Mouse (Mus musculus) liver, embryonic 11.5 days (tissue): ENCODE measurements around the gene Dnajb5. TPM values are rescaled to one million over a fixed set of nuclear protein-coding genes. Genes with fewer than 3 reads are reported as not detected.
A peak's percentile ranks its signal among the peaks of the same experiment; 100 is the strongest.

Source experiments
- ATAC-seq: fragments of 200-750 bp; cut with Nextera tagmentation; replicated peaks from 2 replicates; pipeline ENCODE4 v1.8.0; 2017; ENCODE audit warnings: moderate number of reproducible peaks, mild to moderate bottlenecking, moderate TSS enrichment, moderate library complexity; ENCODE audit not compliant: low FRiP score
- DNase-seq: peaks from one replicate; pipeline ENCODE4 v3.0.0-alpha.2; 2017; ENCODE audit warnings: low spot score
- H3K27ac ChIP-seq: fragments of 300-500 bp; sonication (generic); 2 replicates; pipeline ENCODE4 v1.5.1; 2014; ENCODE audit warnings: mild to moderate bottlenecking, low read depth, low read length, control low read depth
- H3K27me3 ChIP-seq: fragments of 300-500 bp; sonication (generic); replicated peaks from 2 replicates; pipeline ENCODE4 v1.6.1; 2014; ENCODE audit warnings: low read length, mixed read lengths; ENCODE audit not compliant: control insufficient read depth, insufficient read depth
- H3K36me3 ChIP-seq: fragments of 300-500 bp; sonication (generic); 2 replicates; pipeline ENCODE4 v1.6.1; 2014; ENCODE audit warnings: mild to moderate bottlenecking, low read length, moderate library complexity, mixed read lengths; ENCODE audit not compliant: control insufficient read depth, insufficient read depth
- H3K4me1 ChIP-seq: fragments of 300-500 bp; sonication (generic); replicated peaks from 2 replicates; pipeline ENCODE4 v1.6.1; 2014; ENCODE audit warnings: low read length, mixed read lengths; ENCODE audit not compliant: control insufficient read depth, insufficient read depth
- H3K4me2 ChIP-seq: fragments of 300-500 bp; sonication (generic); 2 replicates; pipeline ENCODE4 v1.6.1; 2014; ENCODE audit warnings: mild to moderate bottlenecking, control low read depth, moderate library complexity
- H3K4me3 ChIP-seq: fragments of 300-500 bp; sonication (generic); 2 replicates; pipeline ENCODE4 v1.5.1; 2014; ENCODE audit warnings: low read depth, low read length, control low read depth
- H3K9ac ChIP-seq: fragments of 300-500 bp; sonication (generic); 2 replicates; pipeline ENCODE4 v1.6.1; 2014; ENCODE audit warnings: low read depth, low read length, control low read depth
- H3K9me3 ChIP-seq: fragments of 300-500 bp; sonication (generic); 2 replicates; pipeline ENCODE4 v1.6.1; 2016; ENCODE audit warnings: low read length, inconsistent platforms, mixed read lengths; ENCODE audit not compliant: control insufficient read depth
- WGBS: fragments of 180-500 bp; shearing (Covaris S2); extraction: QIAGEN DNeasy Blood & Tissue Kit; methylation state at CpG from one replicate; pipeline ENCODE4 v1.1.7; 2014; 5-methylcytosine and 5-hydroxymethylcytosine counted together
- polyA plus RNA-seq: library from polyadenylated mRNA; unstranded; fragments of >200 nt; fragmentation: Nextera tagmentation; extraction: Ambion mirVana; gene quantifications from 2 replicates; pipeline ENCODE4 v1.2.1, GENCODE M21; 2014

Dnajb5 gene
- polyA plus RNA-seq, 1 experiment from 2014 or later: 3.0 TPM

DNA sequence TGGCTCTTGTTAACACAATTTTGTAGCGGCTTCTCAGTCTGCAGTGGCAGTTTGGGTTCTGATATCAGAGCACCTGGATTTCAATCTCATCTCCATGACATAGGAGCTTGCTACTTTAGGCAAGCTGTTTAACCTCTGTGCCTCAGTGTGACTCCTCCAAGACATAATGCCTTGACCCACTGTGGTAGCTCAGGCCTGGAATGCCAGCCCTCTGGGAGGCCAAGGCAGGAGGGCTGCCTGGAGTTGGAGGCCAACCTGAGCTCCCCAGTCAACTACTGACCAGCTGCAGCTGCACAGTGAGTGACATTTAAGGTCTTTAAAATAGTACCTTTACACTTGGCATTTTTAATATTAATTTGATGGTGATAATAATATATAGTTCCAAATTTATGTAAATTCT is 33.6 kb upstream of the Dnajb5 start:
- peaks cover 74% of the 10 kb centered on the region for H3K27me3 ChIP-seq
- WGBS: 63% methylated on average over 1 of the region's 1 CpGs
- no peak for DNase-seq
- no peaks in the 10 kb centered on the region for H3K36me3 ChIP-seq
- no peak overlapping the region for H3K9ac ChIP-seq
- no peak overlapping the region for H3K4me2 ChIP-seq
- H3K4me1 ChIP-seq: 0 out of 2 replicates have a peak, but pooled peaks cover 2% of the 10 kb centered on the region
- no peak overlapping the region for H3K4me3 ChIP-seq
- H3K27ac ChIP-seq: no peak overlapping the region
- no peaks in the 10 kb centered on the region for H3K9me3 ChIP-seq
- no peak for ATAC-seq

DNA sequence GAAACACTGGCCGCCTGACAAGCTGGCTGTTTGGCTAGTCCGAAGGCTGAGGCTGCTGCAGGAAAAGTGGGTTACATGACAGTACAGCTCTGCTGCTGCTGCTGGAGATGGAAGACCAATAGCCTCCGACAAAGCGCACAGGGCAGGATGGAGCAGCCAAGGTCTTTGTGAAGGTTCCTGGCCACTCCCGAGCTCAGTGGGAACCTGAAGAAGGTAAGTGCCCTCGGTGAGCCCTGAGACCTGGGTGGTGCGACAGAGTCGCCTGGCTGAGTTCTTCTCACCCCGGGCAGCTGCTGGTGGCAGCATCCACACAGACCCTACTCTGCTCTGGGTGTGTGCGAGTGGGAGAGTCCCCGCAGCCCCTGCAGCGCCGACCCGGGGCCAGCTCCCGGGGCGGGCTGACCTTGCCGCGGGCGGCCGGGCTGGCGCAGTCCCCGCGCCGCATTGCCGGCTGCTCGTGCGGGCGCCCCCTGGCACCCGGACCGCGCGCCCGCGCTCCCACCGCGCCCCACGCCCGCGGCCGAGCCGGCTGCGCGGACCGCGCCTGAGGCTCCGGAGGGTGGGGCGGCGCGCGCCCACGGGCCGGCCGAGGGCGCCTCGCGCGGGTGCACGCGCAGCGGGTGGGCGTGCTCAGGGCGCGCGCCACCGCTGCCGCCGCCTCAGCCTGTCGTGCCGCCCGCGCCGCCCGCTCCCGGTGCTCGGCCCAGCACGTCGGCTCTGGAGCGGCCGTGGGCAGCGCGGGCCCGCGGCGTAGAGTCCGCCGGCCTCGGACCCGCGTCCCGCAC is 32.8 kb upstream of the Dnajb5 start, which contains the start of gene Phf24:
Phf24 (plus strand) TSS at position 44 of the 785 bp plus-strand sequence.
- H3K27me3 ChIP-seq: peaks cover 74% of the 10 kb centered on the region
- peak; percentile 37 for DNase-seq
- 0 out of 2 replicates have a peak, but pooled peaks cover 2% of the 10 kb centered on the region for H3K4me1 ChIP-seq
- peak within 1 kb of the TSS; percentile 64 for H3K4me3 ChIP-seq
- peak within 1 kb of the TSS; percentile 83 for H3K4me2 ChIP-seq
- 0 out of 2 replicates have a peak, but pooled peaks have one; percentile 23 for ATAC-seq
- H3K9me3 ChIP-seq: no peaks in the 10 kb centered on the region
- no peak within 1 kb of the TSS for H3K27ac ChIP-seq
- H3K36me3 ChIP-seq: no peaks in the 10 kb centered on the region
- H3K9ac ChIP-seq: peak within 1 kb of the TSS; percentile 34; the same call in 1 of the 2 replicates
- 1% methylated on average over 63 of the region's 90 CpGs for WGBS

DNA sequence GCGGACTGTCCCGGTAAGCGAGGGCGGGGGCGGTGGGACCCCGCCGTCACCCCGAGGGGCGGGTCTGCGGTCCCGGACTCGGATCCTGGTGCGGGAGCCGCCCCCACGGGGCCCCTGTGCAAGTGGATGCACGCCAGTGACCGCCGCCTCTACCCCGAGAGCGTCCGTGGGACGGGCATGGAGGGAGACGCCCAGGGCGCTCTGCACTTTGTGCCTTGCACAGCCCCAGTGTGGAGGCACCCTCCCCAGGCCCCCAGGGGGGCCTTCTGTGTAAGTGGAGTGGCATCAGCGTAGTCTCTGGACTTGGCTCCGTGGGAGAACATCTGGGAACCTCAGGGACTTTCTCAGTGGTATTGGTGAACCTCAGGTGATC is 32.2 kb upstream of the Dnajb5 start:
- H3K27ac ChIP-seq: no peak overlapping the region
- H3K36me3 ChIP-seq: no peaks in the 10 kb centered on the region
- DNase-seq (peak; percentile 31), ATAC-seq (no peak)
- 0 out of 2 replicates have a peak, but pooled peaks cover 2% of the 10 kb centered on the region for H3K4me1 ChIP-seq
- 5% methylated on average over 23 of the region's 26 CpGs for WGBS
- peaks cover 76% of the 10 kb centered on the region for H3K27me3 ChIP-seq
- H3K4me2 ChIP-seq: peak overlapping the region; percentile 83
- H3K4me3 ChIP-seq: peak overlapping the region; percentile 64
- H3K9ac ChIP-seq: peak overlapping the region; percentile 34; the same call in 1 of the 2 replicates
- H3K9me3 ChIP-seq: no peaks in the 10 kb centered on the region

DNA sequence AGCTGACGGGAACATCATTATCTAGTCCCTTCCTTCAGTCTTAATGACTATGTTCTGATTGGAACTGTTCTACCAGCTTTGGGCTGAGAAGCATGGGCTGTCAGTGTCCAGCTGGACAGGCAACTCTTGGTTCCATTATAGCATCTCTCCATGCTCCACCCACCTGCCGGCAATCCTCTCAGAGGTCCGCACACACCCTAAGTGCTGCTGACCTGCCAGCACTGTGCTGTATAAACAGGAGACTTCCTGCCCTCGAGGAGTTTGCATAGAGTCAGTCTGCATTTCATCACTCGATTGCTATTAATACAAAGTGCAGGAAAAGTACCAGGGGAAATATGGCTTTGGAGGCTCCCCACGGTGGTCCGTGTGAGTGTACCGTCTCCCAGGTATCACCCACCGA is 28.9 kb upstream of the Dnajb5 start:
- Histone ChIP-seq H3K36me3 (no peaks in the 10 kb centered on the region), H3K9me3 (no peaks in the 10 kb centered on the region), H3K9ac (no peak overlapping the region), H3K27ac (no peak overlapping the region), H3K4me1 (0 out of 2 replicates have a peak, but pooled peaks cover 2% of the 10 kb centered on the region), H3K4me3 (no peak overlapping the region), H3K27me3 (peaks cover 58% of the 10 kb centered on the region), H3K4me2 (no peak overlapping the region)
- DNase-seq (no peak), ATAC-seq (no peak)
- WGBS: 78% methylated on average over 9 of the region's 9 CpGs

DNA sequence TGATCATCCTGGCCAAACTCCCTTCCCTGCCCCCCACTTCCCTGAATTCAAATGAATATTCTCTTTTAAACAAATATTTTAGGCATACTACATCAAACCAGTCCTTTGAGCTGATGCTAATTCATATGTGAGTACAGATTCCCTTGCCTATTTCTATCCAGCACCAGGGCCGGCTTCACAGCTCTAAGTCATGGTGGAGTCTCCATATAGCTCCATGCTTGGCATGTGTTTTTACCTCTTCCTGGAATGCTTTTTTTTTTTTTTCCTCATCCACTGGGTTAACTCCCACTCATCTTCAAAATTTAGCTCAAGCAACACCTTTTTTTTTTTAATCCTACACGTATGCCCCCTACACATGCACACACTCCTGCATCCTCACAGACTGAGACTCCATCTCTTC is 28.1 kb upstream of the Dnajb5 start:
- 84% methylated on average over 2 of the region's 2 CpGs for WGBS
- Histone ChIP-seq H3K9ac (no peak overlapping the region), H3K27ac (no peak overlapping the region), H3K4me3 (no peak overlapping the region), H3K9me3 (no peaks in the 10 kb centered on the region), H3K4me2 (no peak overlapping the region), H3K4me1 (0 out of 2 replicates have a peak, but pooled peaks cover 2% of the 10 kb centered on the region), H3K36me3 (no peaks in the 10 kb centered on the region), H3K27me3 (peaks cover 50% of the 10 kb centered on the region)
- ATAC-seq: no peak
- DNase-seq: no peak

DNA sequence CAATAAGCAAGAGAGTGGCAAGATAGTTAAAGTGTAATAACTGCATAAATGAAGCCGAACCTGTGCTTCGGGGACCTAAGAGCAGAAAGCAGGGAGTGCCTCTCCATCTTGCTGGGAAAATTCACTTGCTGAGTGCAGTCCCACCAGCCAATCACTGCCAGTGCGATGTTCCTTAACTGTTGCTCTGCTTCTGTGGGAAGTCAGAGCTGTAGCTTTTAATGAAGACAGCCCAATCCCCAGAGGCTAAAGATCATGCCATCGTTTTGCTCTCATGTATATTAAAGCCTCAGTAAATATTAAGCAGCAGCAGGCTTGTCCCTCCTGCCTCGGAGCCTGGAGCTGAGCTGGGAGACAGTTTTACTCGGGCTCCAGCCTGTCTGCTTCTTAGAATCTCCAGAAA is 27.6 kb upstream of the Dnajb5 start:
- 70% methylated on average over 6 of the region's 6 CpGs for WGBS
- DNase-seq (no peak), ATAC-seq (no peak)
- Histone ChIP-seq H3K36me3 (no peaks in the 10 kb centered on the region), H3K27ac (no peak overlapping the region), H3K9ac (no peak overlapping the region), H3K4me1 (0 out of 2 replicates have a peak, but pooled peaks cover 2% of the 10 kb centered on the region), H3K4me2 (no peak overlapping the region), H3K4me3 (no peak overlapping the region), H3K9me3 (no peaks in the 10 kb centered on the region), H3K27me3 (peaks cover 45% of the 10 kb centered on the region)

DNA sequence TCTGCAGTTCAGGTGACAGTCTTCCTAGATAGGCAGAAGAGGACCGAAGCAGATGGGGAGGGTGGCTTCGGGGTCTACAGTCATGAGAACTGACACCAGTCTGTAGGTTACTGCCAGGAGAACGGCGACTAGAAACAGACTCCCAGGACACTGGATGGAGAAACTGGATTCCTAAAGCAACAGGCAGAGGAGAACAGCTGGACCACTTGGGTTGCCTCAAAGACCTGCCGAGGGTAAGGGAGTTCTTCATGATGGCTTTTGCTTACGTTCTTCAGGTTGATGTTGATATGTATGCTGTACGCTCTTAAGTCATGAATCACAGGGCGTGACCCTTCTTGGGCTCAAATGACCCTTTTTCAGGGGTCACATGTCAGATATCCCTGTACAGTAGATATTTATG is 27.2 kb upstream of the Dnajb5 start:
- H3K27ac ChIP-seq: no peak overlapping the region
- H3K9ac ChIP-seq: no peak overlapping the region
- H3K4me3 ChIP-seq: no peak overlapping the region
- H3K9me3 ChIP-seq: no peaks in the 10 kb centered on the region
- no peak for DNase-seq
- no peak overlapping the region for H3K4me2 ChIP-seq
- H3K36me3 ChIP-seq: no peaks in the 10 kb centered on the region
- peaks cover 41% of the 10 kb centered on the region for H3K27me3 ChIP-seq
- WGBS: 78% methylated on average over 8 of the region's 8 CpGs
- H3K4me1 ChIP-seq: no peaks in the 10 kb centered on the region
- no peak for ATAC-seq

DNA sequence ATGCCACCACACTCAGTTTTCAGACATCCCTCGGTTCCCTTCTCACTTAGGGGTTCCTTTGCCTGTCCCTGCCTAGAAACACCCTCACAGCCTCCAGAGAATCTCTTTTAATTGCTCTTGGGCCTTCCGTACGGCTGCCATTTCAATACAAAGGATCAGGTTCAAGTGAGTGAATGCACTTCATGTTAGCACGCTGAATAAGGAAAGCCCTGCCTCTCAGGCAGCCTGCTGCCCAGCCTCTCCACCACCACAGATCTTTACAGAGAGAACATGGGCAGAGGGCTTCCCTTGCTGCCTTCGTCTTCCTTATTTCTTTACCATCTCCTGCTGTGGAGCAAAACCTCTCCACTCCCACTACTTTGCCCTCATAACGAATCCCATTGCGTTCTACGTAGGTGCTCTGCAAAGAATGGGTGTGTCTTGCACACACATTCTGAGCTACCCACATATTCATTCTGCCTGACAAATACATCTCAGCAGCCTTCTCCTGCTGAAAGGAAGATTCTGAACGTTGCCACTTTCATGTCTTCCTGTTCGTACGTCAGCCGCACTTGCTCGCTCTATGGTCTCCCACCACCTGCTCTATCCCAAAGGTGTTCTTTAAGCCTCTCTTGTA is 25.4 kb upstream of the Dnajb5 start:
- 75% methylated on average over 13 of the region's 13 CpGs for WGBS
- peaks cover 24% of the 10 kb centered on the region for H3K27me3 ChIP-seq
- H3K4me1 ChIP-seq: no peaks in the 10 kb centered on the region
- H3K9me3 ChIP-seq: no peaks in the 10 kb centered on the region
- no peak overlapping the region for H3K27ac ChIP-seq
- no peak overlapping the region for H3K9ac ChIP-seq
- H3K4me2 ChIP-seq: no peak overlapping the region
- DNase-seq: no peak
- no peak for ATAC-seq
- no peaks in the 10 kb centered on the region for H3K36me3 ChIP-seq
- H3K4me3 ChIP-seq: no peak overlapping the region
